Mouse (Mus musculus): ENCODE measurements around the gene Tsku.

DNA sequence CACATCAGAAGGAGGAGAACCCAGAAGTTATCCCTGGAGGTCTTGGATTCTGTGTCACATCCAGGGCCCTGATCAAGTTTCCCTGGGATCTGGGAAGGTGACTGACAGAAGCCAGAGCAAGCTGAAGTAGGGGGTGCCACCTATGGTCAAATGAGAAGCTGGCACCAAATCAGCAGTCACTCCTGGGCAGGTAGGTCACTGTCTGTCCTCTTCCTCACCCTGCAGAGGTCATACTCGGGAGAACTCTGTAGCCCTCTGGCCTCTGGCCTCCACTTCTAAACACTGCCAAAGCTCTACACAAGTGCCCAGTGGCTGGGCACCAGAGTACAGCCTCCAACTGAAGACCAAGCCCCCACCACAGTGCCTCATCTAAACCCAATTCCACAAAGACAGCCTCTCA is 3.1 kb downstream of the Tsku start:
- TF ChIP-seq CTCF (IDR thresholded peaks at IDR 0.05; ENCODE audit: low read depth) (no peak), EP300 (IDR thresholded peaks at IDR 0.05; ENCODE audit: low read depth) (no peak)
